Mouse (Mus musculus): ENCODE results near the gene Fam209. TPM values are rescaled to one million over a fixed set of nuclear protein-coding genes. Genes with fewer than 3 reads are reported as not detected.
A peak's percentile ranks its signal among the peaks of the same experiment; 100 is the strongest.

Gene Fam209
- polyA plus RNA-seq, 1 experiment from 2014 or later, result not detected

DNA sequence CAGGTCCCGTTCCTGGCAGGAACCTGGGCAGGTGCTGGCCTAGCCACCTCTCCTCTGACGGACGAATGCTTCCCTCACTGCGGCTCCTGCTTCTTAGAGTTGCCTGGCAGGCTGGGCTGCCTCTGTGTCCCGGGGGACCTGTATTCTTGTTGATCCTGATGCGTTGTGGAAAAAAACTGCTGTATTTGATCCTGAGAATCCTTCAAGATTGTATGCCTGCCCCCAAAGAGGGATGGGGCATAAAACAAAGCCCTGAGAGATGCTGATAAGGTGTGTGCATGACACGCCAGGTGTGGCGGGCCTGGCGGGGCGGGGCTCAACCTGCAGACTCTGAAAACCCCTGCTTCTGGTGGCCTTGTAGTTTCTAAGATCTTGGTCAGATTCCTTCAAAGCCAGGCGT, 13.8 kb upstream of the Fam209 start, which contains the start of gene Gcnt7:
Gene Gcnt7, minus strand, starts transcription at position 101 of the 400 bp plus-strand sequence.
- H3K27ac ChIP-seq (ENCODE audit: low read depth, low read length), result no peak within 1 kb of the TSS
- no peak within 1 kb of the TSS for H3K9ac ChIP-seq (ENCODE audit: low read depth, low read length)
- no peaks in the 10 kb centered on the region for H3K9me3 ChIP-seq (ENCODE audit: control insufficient read depth)
- ATAC-seq, result no peak
- 55% methylated on average over 11 of the region's 11 CpGs for WGBS
- no peak within 1 kb of the TSS for H3K4me3 ChIP-seq (ENCODE audit: low read depth, low read length)
- no peak for TF ChIP-seq CTCF (IDR thresholded peaks at IDR 0.05; ENCODE audit: low read depth)
- H3K27me3 ChIP-seq (replicated peaks; ENCODE audit: control insufficient read depth, insufficient read depth, low read length), result no peaks in the 10 kb centered on the region
- H3K36me3 ChIP-seq (ENCODE audit: control insufficient read depth, insufficient read depth), result peaks cover 53% of the 10 kb centered on the region
- no peak within 1 kb of the TSS for H3K4me2 ChIP-seq (replicated peaks; ENCODE audit: low read depth)
- no peaks in the 10 kb centered on the region for H3K4me1 ChIP-seq (replicated peaks; ENCODE audit: control insufficient read depth, insufficient read depth, low read length)

- Histone ChIP-seq H3K4me1 (replicated peaks; ENCODE audit: control insufficient read depth, insufficient read depth, low read length) (no peaks in the 10 kb centered on the region), H3K9ac (ENCODE audit: low read depth, low read length) (no peak overlapping the region), H3K27me3 (replicated peaks; ENCODE audit: control insufficient read depth, insufficient read depth, low read length) (no peaks in the 10 kb centered on the region), H3K36me3 (ENCODE audit: control insufficient read depth, insufficient read depth) (peaks cover 62% of the 10 kb centered on the region), H3K9me3 (ENCODE audit: control insufficient read depth) (no peaks in the 10 kb centered on the region), H3K27ac (ENCODE audit: low read depth, low read length) (no peak overlapping the region), H3K4me3 (ENCODE audit: low read depth, low read length) (no peak overlapping the region), H3K4me2 (replicated peaks; ENCODE audit: low read depth) (no peak overlapping the region)
- TF ChIP-seq CTCF (IDR thresholded peaks at IDR 0.05; ENCODE audit: low read depth), result no peak
- 93% methylated on average over 2 of the region's 2 CpGs for WGBS
- ATAC-seq, result no peak
These were observed 11.7 kb upstream of the Fam209 start for GRCm38 (mm10) chr2:172460647-172461046.

GRCm38 (mm10) chr2:172462813-172463212, 9.5 kb upstream of the Fam209 start:
- TF ChIP-seq CTCF (IDR thresholded peaks at IDR 0.05; ENCODE audit: low read depth), result no peak

DNA sequence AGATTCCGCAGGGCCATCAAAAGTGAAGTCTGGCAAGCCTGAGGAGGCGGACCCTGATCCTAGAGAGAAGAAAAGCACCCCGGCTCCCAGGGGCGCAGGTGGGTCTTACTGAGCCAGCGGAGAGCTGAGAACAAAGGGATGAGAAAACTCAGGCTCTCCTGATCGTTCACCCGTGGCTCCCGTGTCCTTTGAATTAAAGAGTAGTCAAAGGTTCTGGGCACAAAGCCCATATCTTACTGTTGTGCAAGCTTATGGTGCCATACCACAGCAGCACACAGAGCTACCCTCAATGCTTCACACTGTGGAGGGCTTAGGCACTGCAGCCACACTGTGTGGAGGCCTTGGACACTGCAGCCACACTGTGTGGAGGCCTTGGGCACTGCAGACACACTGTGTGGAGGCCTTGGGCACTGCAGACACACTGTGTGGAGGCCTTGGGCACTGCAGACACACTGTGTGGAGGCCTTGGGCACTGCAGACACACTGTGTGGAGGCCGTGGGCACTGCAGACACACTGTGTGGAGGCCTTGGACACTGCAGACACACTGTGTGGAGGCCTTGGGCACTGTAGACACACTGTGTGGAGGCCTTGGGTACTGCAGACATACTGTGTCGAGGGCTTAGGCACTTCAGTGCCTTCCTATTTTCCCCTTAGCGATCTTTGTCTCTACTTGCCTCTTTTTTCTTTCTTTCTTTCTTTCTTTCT, 5.7 kb upstream of the Fam209 start:
- TF ChIP-seq CTCF (IDR thresholded peaks at IDR 0.05; ENCODE audit: low read depth), result 0 out of 2 replicates have a peak, but pooled peaks have one; percentile 5
- Histone ChIP-seq H3K4me1 (replicated peaks; ENCODE audit: control insufficient read depth, insufficient read depth, low read length) (no peaks in the 10 kb centered on the region), H3K4me3 (ENCODE audit: low read depth, low read length) (no peak overlapping the region), H3K27me3 (replicated peaks; ENCODE audit: control insufficient read depth, insufficient read depth, low read length) (no peaks in the 10 kb centered on the region), H3K27ac (ENCODE audit: low read depth, low read length) (no peak overlapping the region), H3K9me3 (ENCODE audit: control insufficient read depth) (no peaks in the 10 kb centered on the region), H3K36me3 (ENCODE audit: control insufficient read depth, insufficient read depth) (peaks cover 77% of the 10 kb centered on the region), H3K9ac (ENCODE audit: low read depth, low read length) (no peak overlapping the region), H3K4me2 (replicated peaks; ENCODE audit: low read depth) (no peak overlapping the region)
- no peak for ATAC-seq
- WGBS, result 89% methylated on average over 11 of the region's 11 CpGs

More at GRCm38 (mm10) chr2:172462813-172463212, 9.5 kb upstream of the Fam209 start:
- Histone ChIP-seq H3K9ac (ENCODE audit: low read depth, low read length) (no peak overlapping the region), H3K27me3 (replicated peaks; ENCODE audit: control insufficient read depth, insufficient read depth, low read length) (no peaks in the 10 kb centered on the region), H3K36me3 (ENCODE audit: control insufficient read depth, insufficient read depth) (peaks cover 68% of the 10 kb centered on the region), H3K4me1 (replicated peaks; ENCODE audit: control insufficient read depth, insufficient read depth, low read length) (no peaks in the 10 kb centered on the region), H3K9me3 (ENCODE audit: control insufficient read depth) (no peaks in the 10 kb centered on the region), H3K27ac (ENCODE audit: low read depth, low read length) (no peak overlapping the region), H3K4me3 (ENCODE audit: low read depth, low read length) (no peak overlapping the region), H3K4me2 (replicated peaks; ENCODE audit: low read depth) (no peak overlapping the region)
- 90% methylated on average over 4 of the region's 4 CpGs for WGBS
- ATAC-seq, result no peak

GRCm38 (mm10) chr2:172467206-172467605, 5.1 kb upstream of the Fam209 start:
- peaks cover 72% of the 10 kb centered on the region for H3K36me3 ChIP-seq (ENCODE audit: control insufficient read depth, insufficient read depth)
- 89% methylated on average over 5 of the region's 5 CpGs for WGBS

DNA sequence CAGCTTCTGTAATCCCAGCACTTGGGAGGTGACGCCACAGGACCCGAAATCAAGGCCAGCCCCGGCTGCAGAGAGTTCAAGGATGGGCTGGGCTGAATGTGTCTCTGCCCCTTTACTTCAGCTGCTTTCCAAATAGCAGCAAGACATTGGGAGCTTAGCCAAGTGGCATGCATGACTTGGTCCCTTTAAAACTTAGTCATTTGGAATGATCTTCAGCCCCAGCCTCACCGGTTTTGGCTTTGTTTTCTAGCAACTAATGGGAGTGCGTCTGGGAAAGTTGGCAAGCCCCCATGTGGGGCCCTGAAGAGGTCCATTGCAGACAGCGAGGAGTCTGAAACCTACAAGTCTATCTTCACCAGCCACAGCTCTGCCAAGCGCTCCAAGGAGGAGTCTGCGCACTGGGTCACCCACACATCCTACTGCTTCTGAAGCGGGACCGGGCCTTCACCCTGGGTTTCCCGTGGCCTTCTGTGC, 3.9 kb upstream of the Fam209 start:
- no peaks in the 10 kb centered on the region for H3K9me3 ChIP-seq (ENCODE audit: control insufficient read depth)
- WGBS, result 88% methylated on average over 11 of the region's 11 CpGs
- no peak for ATAC-seq

More at GRCm38 (mm10) chr2:172467206-172467605, 5.1 kb upstream of the Fam209 start:
- no peak for ATAC-seq
- Histone ChIP-seq H3K4me3 (ENCODE audit: low read depth, low read length) (no peak overlapping the region), H3K27ac (ENCODE audit: low read depth, low read length) (no peak overlapping the region), H3K9ac (ENCODE audit: low read depth, low read length) (no peak overlapping the region), H3K27me3 (replicated peaks; ENCODE audit: control insufficient read depth, insufficient read depth, low read length) (no peaks in the 10 kb centered on the region), H3K4me1 (replicated peaks; ENCODE audit: control insufficient read depth, insufficient read depth, low read length) (no peaks in the 10 kb centered on the region), H3K9me3 (ENCODE audit: control insufficient read depth) (no peaks in the 10 kb centered on the region), H3K4me2 (replicated peaks; ENCODE audit: low read depth) (no peak overlapping the region)
- no peak for TF ChIP-seq CTCF (IDR thresholded peaks at IDR 0.05; ENCODE audit: low read depth)

More for the DNA sequence above, 3.9 kb upstream of the Fam209 start:
- no peak for TF ChIP-seq CTCF (IDR thresholded peaks at IDR 0.05; ENCODE audit: low read depth)
- no peak overlapping the region for H3K9ac ChIP-seq (ENCODE audit: low read depth, low read length)
- H3K4me2 ChIP-seq (replicated peaks; ENCODE audit: low read depth), result no peak overlapping the region
- peaks cover 63% of the 10 kb centered on the region for H3K36me3 ChIP-seq (ENCODE audit: control insufficient read depth, insufficient read depth)
- no peak overlapping the region for H3K4me3 ChIP-seq (ENCODE audit: low read depth, low read length)
- H3K4me1 ChIP-seq (replicated peaks; ENCODE audit: control insufficient read depth, insufficient read depth, low read length), result no peaks in the 10 kb centered on the region
- H3K27me3 ChIP-seq (replicated peaks; ENCODE audit: control insufficient read depth, insufficient read depth, low read length), result no peaks in the 10 kb centered on the region
- no peak overlapping the region; the same call in 1 of the 2 replicates for H3K27ac ChIP-seq (ENCODE audit: low read depth, low read length)

Measured in intestine, postnatal 0 days (tissue).